Mouse (Mus musculus) MEL (cell line): ENCODE data around the gene Itgae.

Experiments
- CTCF ChIP-seq, 3 experiments: IDR thresholded peaks in 2 of 3; conservative IDR thresholded peaks in 1 of 3; 2 replicates each; pipeline ENCODE4 v1.5.1; 2011 to 2012; ENCODE audit warnings: low read length in 3 of 3, low read depth in 2 of 3, mild to moderate bottlenecking in 2 of 3, improper control_type of control experiment in 1 of 3, inconsistent platforms in 1 of 3, mixed read lengths in 1 of 3, moderate library complexity in 1 of 3; ENCODE audit not compliant: control insufficient read depth in 1 of 3, insufficient read depth in 1 of 3, poor library complexity in 1 of 3, severe bottlenecking in 1 of 3
- EP300 ChIP-seq, 2 experiments: IDR thresholded peaks; 2 replicates each; pipeline ENCODE4 v1.6.1; 2011; ENCODE audit warnings: improper control_type of control experiment in 2 of 2, low read length in 2 of 2, low read depth in 1 of 2, mild to moderate bottlenecking in 1 of 2
- GATA1 ChIP-seq: IDR thresholded peaks from 2 replicates; pipeline ENCODE4 v1.6.1; 2011; ENCODE audit warnings: low read depth, low read length, improper control_type of control experiment
- ZNF384 ChIP-seq: IDR thresholded peaks from 2 replicates; pipeline ENCODE4 v1.6.1; 2012; ENCODE audit warnings: low read depth, mild to moderate bottlenecking, inconsistent platforms, low read length, improper control_type of control experiment

GRCm38 (mm10) chr11:73057701-73058100 lies 32.7 kb upstream of the Itgae start:
- TF ChIP-seq CTCF (IDR thresholded peaks at IDR 0.05 in 2 of 3, conservative IDR thresholded peaks at IDR 0.05 in 1 of 3; ENCODE audit: control insufficient read depth in 1 of 3, insufficient read depth in 1 of 3, low read depth in 2 of 3, low read length in 3 of 3, poor library complexity in 1 of 3, severe bottlenecking in 1 of 3) = no peak
- no peak for TF ChIP-seq EP300 (IDR thresholded peaks at IDR 0.05; ENCODE audit: low read depth in 1 of 2, low read length in 2 of 2)
- no peak for TF ChIP-seq GATA1
- no peak for TF ChIP-seq ZNF384
